Mouse (Mus musculus) megakaryocyte-erythroid progenitor cell, adult 5-6 weeks (primary cell): ENCODE results near the gene Mgp. TPM values are rescaled to one million over a fixed set of nuclear protein-coding genes. Genes with fewer than 3 reads are reported as not detected.

Experiments
- ATAC-seq: replicated peaks from 2 replicates; pipeline ENCODE4 v1.8.0; 2016; ENCODE audit warnings: mild to moderate bottlenecking, inconsistent platforms; ENCODE audit not compliant: severe bottlenecking, poor library complexity, low FRiP score, low TSS enrichment
- total RNA-seq, 2 experiments: library from RNA; stranded (forward) in 1 of 2; stranded (reverse) in 1 of 2; fragments of 200-1000, 215-1000 nt in 1 of 2; fragments of >200 nt in 1 of 2; fragmentation: Nextera tagmentation in 1 of 2; gene quantifications; 2 replicates each; pipeline ENCODE4 v1.2.3; 2014 to 2017

Mgp gene
- total RNA-seq, 2 experiments from 2014 or later, result not detected

DNA sequence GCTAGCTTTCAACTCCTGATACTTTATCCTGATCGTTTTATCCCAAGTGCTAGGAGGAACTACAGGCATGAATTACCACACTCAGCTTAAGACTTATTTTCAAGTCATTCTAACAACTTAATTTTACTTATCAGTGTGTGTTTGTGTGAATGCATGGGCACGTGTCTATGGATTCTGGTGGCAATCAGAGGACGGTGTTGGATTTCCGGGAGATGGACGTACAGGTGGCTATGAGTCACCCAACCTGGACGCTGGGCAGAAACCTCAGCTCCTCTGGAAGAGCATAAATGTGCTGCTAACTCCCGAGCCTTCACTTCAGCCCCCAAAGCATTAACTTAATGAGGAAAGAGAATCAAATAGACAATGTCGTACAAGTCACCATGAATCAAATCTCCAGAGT, 50.6 kb downstream of the Mgp start:
- no peak for ATAC-seq

Other genes with a start within 250 kb of the Mgp start
- gene Plbd1, start 213.9 kb downstream of the Mgp start, total RNA-seq (2014; fragmentation: Nextera tagmentation), result 2.1 TPM in 1 of 2 replicates, not detected in the other
- gene Plbd1, start 213.9 kb downstream of the Mgp start, total RNA-seq (2017), result 4.1 and 7.1 TPM in 2 replicates
- not detected in 2 replicates for gene Gucy2c, start 94.1 kb downstream of the Mgp start, total RNA-seq (2014; fragmentation: Nextera tagmentation)
- gene Gucy2c, start 94.1 kb downstream of the Mgp start, total RNA-seq (2017), result not detected in 2 replicates
- gene Hist4h4, start 71.4 kb downstream of the Mgp start, total RNA-seq (2014; fragmentation: Nextera tagmentation), result 28.8 and 33.6 TPM in 2 replicates
- 19.2 and 39.0 TPM in 2 replicates for gene Hist4h4, start 71.4 kb downstream of the Mgp start, total RNA-seq (2017)
- gene H2afj, start 67.6 kb downstream of the Mgp start, total RNA-seq (2014; fragmentation: Nextera tagmentation), result 38.7 and 39.4 TPM in 2 replicates
- 43.2 and 73.2 TPM in 2 replicates for gene H2afj, start 67.6 kb downstream of the Mgp start, total RNA-seq (2017)
- gene BC049715, start 48.2 kb downstream of the Mgp start, total RNA-seq (2014; fragmentation: Nextera tagmentation), result 0.96 and 1.2 TPM in 2 replicates
- 1.0 and 2.5 TPM in 2 replicates for gene BC049715, start 48.2 kb downstream of the Mgp start, total RNA-seq (2017)
- gene Wbp11, start 47.6 kb downstream of the Mgp start, total RNA-seq (2014; fragmentation: Nextera tagmentation), result 122 and 137 TPM in 2 replicates
- 57.0 and 70.7 TPM in 2 replicates for gene Wbp11, start 47.6 kb downstream of the Mgp start, total RNA-seq (2017)
- 1.1 TPM in 1 of 2 replicates, not detected in the other for gene Smco3, start 40.4 kb downstream of the Mgp start, total RNA-seq (2014; fragmentation: Nextera tagmentation)
- gene Smco3, start 40.4 kb downstream of the Mgp start, total RNA-seq (2017), result 1.2 TPM in 1 of 2 replicates, not detected in the other
- 9.9 and 10.7 TPM in 2 replicates for gene Art4, start 18.1 kb downstream of the Mgp start, total RNA-seq (2014; fragmentation: Nextera tagmentation)
- gene Art4, start 18.1 kb downstream of the Mgp start, total RNA-seq (2017), result 26.4 and 28.1 TPM in 2 replicates
- gene Erp27, start 46.4 kb upstream of the Mgp start, total RNA-seq (2014; fragmentation: Nextera tagmentation), result 1.6 and 2.3 TPM in 2 replicates
- gene Erp27, start 46.4 kb upstream of the Mgp start, total RNA-seq (2017), result not detected in 2 replicates
- gene Pde6h, start 48.0 kb upstream of the Mgp start, total RNA-seq (2014; fragmentation: Nextera tagmentation), result 3.1 TPM in 1 of 2 replicates, not detected in the other
- gene Pde6h, start 48.0 kb upstream of the Mgp start, total RNA-seq (2017), result not detected in 2 replicates
- gene Arhgdib, start 66.1 kb upstream of the Mgp start, total RNA-seq (2014; fragmentation: Nextera tagmentation), result 207 and 252 TPM in 2 replicates
- 203 and 254 TPM in 2 replicates for gene Arhgdib, start 66.1 kb upstream of the Mgp start, total RNA-seq (2017)